Mouse (Mus musculus) mouse trophoblast stem cell (cell line): ENCODE measurements around the gene Plet1.

Experiments
- in situ Hi-C, 2 experiments: fragments of 300-500 bp; cut with MseI, MboI; formaldehyde crosslinking; loops; 2 replicates in 1 of 2; 3 replicates in 1 of 2; pipeline ENCODE4 v1.15.1; 2025

The Plet1 gene

GRCm38 (mm10) chr9:50533328-50533727, 39.0 kb downstream of the Plet1 start:
- in situ Hi-C loops, result loop anchor here in 1 of 2 experiments (25.0 kb wide), 1 partner anchor 196 kb away; the partner anchor contains the start of gene Rpl10-ps3

- in situ Hi-C loops, result loop anchor here in 1 of 2 experiments (25.0 kb wide), 1 partner anchor 196 kb away; the partner anchor contains the start of gene Rpl10-ps3
These were observed 39.5 kb downstream of the Plet1 start for GRCm38 (mm10) chr9:50533791-50534190.

GRCm38 (mm10) chr9:50535930-50536329, 41.6 kb downstream of the Plet1 start:
- in situ Hi-C loops, result loop anchor here in 1 of 2 experiments (25.0 kb wide), 1 partner anchor 199 kb away; the partner anchor contains the start of gene Rpl10-ps3

- in situ Hi-C loops, result loop anchor here in 1 of 2 experiments (25.0 kb wide), 1 partner anchor 199 kb away; the partner anchor contains the start of gene Rpl10-ps3
These were observed 42.3 kb downstream of the Plet1 start for GRCm38 (mm10) chr9:50536603-50537135.

GRCm38 (mm10) chr9:50537295-50537694, 43.0 kb downstream of the Plet1 start:
- in situ Hi-C loops, result loop anchor here in 1 of 2 experiments (25.0 kb wide), 1 partner anchor 200 kb away; the partner anchor contains the start of gene Rpl10-ps3

- in situ Hi-C loops, result loop anchor here in 1 of 2 experiments (25.0 kb wide), 1 partner anchor 203 kb away; the partner anchor contains the start of gene Rpl10-ps3
These were observed 45.8 kb downstream of the Plet1 start for GRCm38 (mm10) chr9:50540170-50540569.

GRCm38 (mm10) chr9:50542401-50542800, 48.1 kb downstream of the Plet1 start:
- in situ Hi-C loops, result loop anchor here in 1 of 2 experiments (25.0 kb wide), 1 partner anchor 205 kb away; the partner anchor contains the start of gene Rpl10-ps3

GRCm38 (mm10) chr9:50547859-50548478, 53.6 kb downstream of the Plet1 start:
- in situ Hi-C loops, result loop anchor here in 1 of 2 experiments (25.0 kb wide), 1 partner anchor 211 kb away; the partner anchor contains the start of gene Rpl10-ps3

GRCm38 (mm10) chr9:50548936-50549335, 54.6 kb downstream of the Plet1 start:
- in situ Hi-C loops, result loop anchor here in 1 of 2 experiments (25.0 kb wide), 1 partner anchor 212 kb away; the partner anchor contains the start of gene Rpl10-ps3

GRCm38 (mm10) chr9:50552206-50552605, 57.9 kb downstream of the Plet1 start:
- in situ Hi-C loops, result no loop called here

- in situ Hi-C loops, result no loop called here
These were observed 59.2 kb downstream of the Plet1 start for GRCm38 (mm10) chr9:50553547-50553946.

GRCm38 (mm10) chr9:50554241-50555093, 60.1 kb downstream of the Plet1 start, which contains the start of gene Il18:
Il18 (plus strand) TSS chr9:50554827.
- in situ Hi-C loops, result no loop called here

GRCm38 (mm10) chr9:50555094-50555446, 60.7 kb downstream of the Plet1 start, which contains the start of gene Bco2:
Bco2 (minus strand) TSS chr9:50555181.
- in situ Hi-C loops, result no loop called here
